Mouse (Mus musculus): ENCODE data around the gene B4galt3. TPM values are rescaled to one million over a fixed set of nuclear protein-coding genes. Genes with fewer than 3 reads are reported as not detected.

B4galt3 gene
- 10 to 100 TPM; 73.1 to 79.3 TPM for total RNA-seq (2021)
- long read RNA-seq, experiment 1, transcript B4galt3-201 (8 exons, 1,998 nt): major isoform, 24 of 54 reads
- long read RNA-seq, experiment 1, partial matches to known transcripts: 10 of 54 reads
- long read RNA-seq, experiment 1, other reads (novel, unspliced or antisense): 19 of 54 reads
- long read RNA-seq, experiment 2, transcript B4galt3-201 (8 exons, 1,998 nt): major isoform, 38 of 59 reads
- long read RNA-seq, experiment 2, partial matches to known transcripts: 10 of 59 reads
- long read RNA-seq, experiment 2, other reads (novel, unspliced or antisense): 11 of 59 reads

DNA sequence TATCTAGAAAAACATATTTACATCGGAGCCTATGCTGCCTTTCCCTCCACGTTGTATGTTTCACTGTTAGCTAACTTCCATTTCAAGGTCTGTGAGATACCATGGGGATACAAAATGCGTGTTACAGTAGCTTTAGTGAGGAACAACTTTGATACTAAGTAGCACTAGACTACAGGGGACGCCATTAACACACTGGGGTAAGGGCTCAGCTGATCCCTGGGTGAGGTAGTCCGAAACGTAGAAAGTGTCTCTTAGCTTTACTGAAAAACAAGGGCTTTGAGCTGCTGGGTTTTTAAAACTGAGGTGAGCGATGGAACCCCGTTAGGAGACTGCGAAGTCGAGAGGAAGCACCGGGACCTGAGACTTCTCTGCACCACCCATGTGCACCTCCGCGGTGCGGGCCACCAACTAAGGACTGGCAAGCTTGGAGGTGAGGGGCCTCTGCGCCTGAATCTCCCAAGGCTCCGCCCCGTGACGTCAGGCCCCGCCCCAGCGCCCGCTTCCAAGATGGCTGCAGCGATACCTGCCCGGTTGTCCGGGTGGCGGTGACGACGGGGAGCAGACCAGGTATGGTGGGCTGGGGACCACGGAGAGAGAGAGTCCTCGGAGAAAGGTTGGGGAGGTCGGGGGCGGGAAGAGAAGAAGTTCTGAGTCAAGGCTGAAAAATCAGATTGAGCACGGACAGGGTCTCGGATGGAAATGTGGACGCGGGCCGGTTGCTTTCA is at the start of gene B4galt3:
B4galt3 (plus strand) TSS at position 481 of the 725 bp plus-strand sequence.
- Histone ChIP-seq H3K27ac (peak within 1 kb of the TSS; percentile 88), H3K4me3 (peak within 1 kb of the TSS; percentile 81)
- peak; percentile 94 to 97 for DNase-seq (ENCODE audit: low spot score in 2 of 2)
- TF ChIP-seq CTCF (conservative IDR thresholded peaks at IDR 0.05): no peak

DNA sequence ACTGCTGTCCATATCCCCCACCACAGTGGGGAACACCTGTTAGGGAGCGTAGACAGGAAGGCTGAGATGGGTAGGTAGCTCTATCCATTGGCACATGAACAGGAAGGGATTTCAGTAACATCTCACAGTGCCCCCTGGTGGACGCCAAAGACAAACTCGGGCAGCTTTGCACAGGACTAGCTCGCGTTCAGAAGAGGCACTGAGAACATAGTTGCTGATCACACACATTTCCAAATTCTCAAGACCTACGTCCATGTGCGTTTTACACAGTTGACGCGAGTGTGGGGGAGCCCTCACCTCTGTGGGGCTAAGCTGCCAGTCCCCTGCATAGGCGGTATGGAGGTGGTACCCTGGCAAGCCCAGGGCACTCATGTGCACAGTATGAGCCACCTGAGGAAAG is 49.3 kb upstream of the B4galt3 start:
- TF ChIP-seq CTCF (conservative IDR thresholded peaks at IDR 0.05): peak; percentile 97

DNA sequence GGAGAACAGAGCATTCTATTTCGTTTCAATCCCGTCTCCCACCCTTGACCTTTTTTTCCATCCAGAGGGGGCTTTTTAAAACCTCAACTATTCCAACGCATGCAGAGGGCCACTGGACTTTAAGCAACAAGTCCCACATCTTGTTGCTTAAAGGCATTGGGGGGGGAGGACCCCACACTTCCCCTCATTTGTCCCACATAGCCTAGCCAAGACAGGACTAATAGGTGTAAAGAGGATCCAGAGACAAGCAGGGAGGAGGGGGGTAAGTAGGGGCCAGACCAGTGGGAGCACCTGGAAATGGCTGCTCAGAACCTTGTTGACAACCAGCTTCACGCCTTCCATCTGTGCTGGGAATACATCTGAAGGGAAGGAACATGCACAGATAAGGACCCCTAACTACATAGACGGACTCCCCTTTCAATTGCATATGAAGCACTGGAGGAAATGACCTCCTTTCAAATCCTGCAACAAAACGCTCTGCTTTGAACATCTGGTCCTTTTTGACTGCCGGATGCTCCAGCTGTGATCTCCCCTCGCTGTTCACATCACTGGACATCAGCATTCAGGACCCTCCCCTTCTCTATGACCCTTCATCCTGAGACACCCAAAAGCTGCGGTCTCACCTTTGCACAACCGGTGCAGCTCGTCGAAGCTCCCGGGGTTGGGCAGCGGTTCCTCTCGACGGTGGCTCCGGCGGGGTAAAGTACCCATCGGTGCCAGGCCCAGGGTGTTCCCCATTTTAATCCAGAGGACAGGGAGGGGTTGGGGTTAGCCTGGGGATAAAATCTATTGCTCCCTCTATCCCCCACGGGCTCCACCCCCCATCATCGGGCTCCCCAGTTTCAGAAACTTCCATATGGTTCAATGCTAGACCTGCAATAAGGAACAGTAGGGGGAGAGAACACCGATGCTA is 48.6 kb upstream of the B4galt3 start:
- DNase-seq (ENCODE audit: low spot score in 2 of 2): peak in 1 of 2 experiments; percentile 18
- H3K27ac ChIP-seq: peak overlapping the region; percentile 87
- TF ChIP-seq CTCF (conservative IDR thresholded peaks at IDR 0.05): no peak
- peak overlapping the region; percentile 70 for H3K4me3 ChIP-seq

More for the DNA sequence above, 49.3 kb upstream of the B4galt3 start:
- peak overlapping the region; percentile 70 for H3K4me3 ChIP-seq
- DNase-seq (ENCODE audit: low spot score in 2 of 2): peak; percentile 91 to 92
- H3K27ac ChIP-seq: peak overlapping the region; percentile 87

DNA sequence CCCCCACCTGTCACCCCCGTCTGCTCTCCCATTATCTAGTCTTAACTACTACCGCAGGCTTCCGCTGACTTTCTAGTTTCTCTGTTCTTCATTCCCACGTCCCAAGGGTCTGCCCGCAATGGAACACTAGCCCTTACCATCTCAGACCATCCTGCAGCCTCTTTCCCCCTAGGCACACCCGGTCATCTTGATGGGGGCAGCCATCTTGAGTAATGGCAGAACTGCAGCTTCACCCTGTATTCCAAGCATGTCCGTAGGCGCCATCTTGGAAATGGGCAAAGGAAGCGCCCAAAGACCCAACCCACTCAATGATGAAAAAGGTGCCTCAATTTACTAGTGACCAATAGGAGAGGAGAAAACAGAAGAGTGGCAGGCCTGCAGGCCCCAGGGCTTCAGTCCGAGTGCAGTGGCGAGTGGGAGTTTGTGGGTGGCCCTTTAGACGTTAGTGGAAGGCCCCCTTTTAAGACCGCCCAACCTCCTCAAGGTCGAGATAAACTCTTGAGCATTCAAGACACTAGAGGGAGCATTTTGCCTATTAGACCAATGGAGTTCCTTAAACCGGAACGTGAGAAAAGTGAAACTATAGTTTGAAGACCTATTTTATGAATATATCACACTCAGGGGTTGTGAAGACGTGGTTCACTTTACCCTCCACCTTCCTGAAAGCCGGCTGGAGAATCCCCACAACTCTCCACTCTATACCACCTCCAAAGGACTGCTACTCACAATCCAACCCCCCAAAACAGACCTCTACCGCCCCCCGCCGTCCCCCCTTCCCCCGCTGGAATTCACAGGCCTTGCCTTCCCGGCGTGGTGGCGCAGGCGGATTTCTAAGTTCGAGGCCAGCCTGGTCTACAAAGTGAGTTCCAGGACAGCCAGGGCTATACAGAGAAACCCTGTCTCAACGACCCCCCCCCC is 47.6 kb upstream of the B4galt3 start, which contains the start of gene Tomm40l:
Tomm40l (minus strand) TSS at position 277 of the 918 bp plus-strand sequence.
- DNase-seq (ENCODE audit: low spot score in 2 of 2): peak; percentile 89 to 99
- peak within 1 kb of the TSS; percentile 90 for H3K27ac ChIP-seq
- peak; percentile 84 for TF ChIP-seq CTCF (conservative IDR thresholded peaks at IDR 0.05)
- H3K4me3 ChIP-seq: peak within 1 kb of the TSS; percentile 70

DNA sequence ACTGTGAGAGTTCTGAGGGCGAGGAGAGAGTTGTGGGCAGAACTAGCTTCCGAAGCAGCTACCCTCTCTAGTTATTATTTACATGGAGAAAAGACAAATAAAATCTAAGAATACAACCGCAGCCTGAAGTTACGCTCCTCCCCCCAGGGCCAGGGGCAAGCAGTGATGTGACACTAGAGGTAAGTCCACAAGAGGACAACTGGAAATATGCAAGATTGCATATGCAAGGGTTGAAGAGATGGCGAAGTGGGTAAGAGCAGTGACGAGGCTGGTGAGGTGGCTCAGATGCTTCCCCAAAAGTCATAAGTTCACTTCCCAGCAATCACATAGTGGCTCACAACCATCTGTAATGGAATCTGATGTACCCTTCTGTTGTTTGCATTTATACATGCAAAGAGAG is 47.0 kb upstream of the B4galt3 start:
- Histone ChIP-seq H3K4me3 (no peak overlapping the region), H3K27ac (peak overlapping the region; percentile 90; the same call in 1 of the 2 replicates)
- no peak for TF ChIP-seq CTCF (conservative IDR thresholded peaks at IDR 0.05)
- DNase-seq (ENCODE audit: low spot score in 2 of 2): no peak

DNA sequence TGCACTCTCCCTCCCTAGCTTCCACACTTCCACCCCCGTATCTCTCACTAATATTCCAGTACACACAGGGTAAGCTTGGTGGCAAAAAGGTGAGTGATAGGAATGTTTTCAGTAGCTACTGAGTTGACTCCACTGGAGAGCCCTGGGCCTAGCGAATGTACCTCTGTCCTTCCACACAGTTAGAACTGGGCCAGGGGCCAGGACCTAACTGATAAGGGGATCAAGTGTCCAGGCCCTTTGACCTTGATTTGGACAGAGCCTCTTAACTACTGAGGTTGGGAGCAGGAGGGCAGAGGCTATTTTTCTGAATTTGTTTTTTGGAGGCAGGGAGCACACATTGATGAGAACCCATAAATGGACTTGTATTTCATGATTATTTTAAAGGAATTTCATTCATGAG is 46.3 kb upstream of the B4galt3 start:
- DNase-seq (ENCODE audit: low spot score in 2 of 2): no peak
- no peak overlapping the region for H3K27ac ChIP-seq
- H3K4me3 ChIP-seq: no peak overlapping the region
- TF ChIP-seq CTCF (conservative IDR thresholded peaks at IDR 0.05): no peak

DNA sequence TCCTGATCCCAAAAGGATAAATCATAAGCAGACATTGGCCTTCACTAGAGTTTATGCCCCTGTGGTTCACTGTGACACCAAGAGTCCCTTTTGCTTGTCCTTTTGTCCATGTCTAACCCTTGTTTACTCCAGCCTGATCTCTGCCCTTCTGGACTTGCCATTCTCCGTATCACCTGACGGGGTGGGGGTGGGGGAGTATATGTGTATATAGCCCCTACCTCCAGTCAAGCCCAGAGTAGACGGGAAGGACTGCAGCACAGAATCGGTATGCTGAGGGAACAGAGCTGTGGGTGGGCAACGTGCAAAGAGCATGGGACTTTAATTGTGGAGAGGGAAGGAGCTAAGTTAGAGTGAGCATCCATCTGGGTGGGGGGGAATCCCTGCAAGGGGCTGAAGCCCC is 45.3 kb upstream of the B4galt3 start, which contains the start of gene Apoa2:
Apoa2 (plus strand) TSS at position 198 of the 400 bp plus-strand sequence.
- no peak for TF ChIP-seq CTCF (conservative IDR thresholded peaks at IDR 0.05)
- no peak within 1 kb of the TSS for H3K4me3 ChIP-seq

DNA sequence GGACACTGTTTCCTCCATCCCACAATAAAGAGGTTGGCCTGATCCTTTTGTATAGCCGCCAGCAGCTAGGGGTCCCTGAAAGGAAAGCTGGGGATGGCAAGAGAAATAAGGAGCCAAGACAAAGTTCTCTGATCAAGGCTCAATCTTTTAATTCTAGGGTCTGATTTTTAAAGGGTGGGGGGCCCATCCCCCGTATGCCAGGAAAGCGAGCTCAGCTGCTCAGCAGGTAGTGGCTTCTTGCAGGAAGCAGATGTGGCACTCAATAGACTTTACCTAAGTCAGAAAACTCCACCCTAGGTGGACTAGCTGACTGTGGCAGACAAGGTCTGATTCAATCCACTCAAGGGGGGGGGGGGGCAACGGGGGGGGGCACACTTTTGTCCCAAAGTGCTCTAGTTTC is 43.3 kb upstream of the B4galt3 start:
- no peak for DNase-seq (ENCODE audit: low spot score in 2 of 2)
- TF ChIP-seq CTCF (conservative IDR thresholded peaks at IDR 0.05): no peak
- Histone ChIP-seq H3K27ac (no peak overlapping the region), H3K4me3 (no peak overlapping the region)

More for the DNA sequence above, 45.3 kb upstream of the B4galt3 start, which contains the start of gene Apoa2:
- H3K27ac ChIP-seq: no peak within 1 kb of the TSS
- DNase-seq (ENCODE audit: low spot score in 2 of 2): no peak

DNA sequence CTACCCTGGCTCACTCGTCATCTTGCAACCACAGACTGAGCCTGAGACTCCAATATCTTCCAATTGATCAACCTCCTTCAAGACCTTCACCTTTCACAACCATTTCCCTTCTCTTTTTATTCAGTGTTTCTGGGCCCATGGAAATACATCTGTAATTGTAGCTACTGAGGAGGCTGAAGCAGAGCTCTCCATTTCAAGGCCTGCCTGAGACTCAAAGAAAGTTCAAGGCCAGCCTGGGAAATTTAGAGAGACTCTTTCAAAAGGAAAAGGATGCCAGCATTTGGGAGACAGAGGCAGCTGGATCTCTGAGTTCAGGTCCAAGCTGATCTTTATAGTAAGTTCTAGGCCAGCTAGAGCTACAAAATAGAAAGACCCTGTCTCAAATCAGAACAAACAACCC is 42.2 kb upstream of the B4galt3 start:
- TF ChIP-seq CTCF (conservative IDR thresholded peaks at IDR 0.05): no peak

DNA sequence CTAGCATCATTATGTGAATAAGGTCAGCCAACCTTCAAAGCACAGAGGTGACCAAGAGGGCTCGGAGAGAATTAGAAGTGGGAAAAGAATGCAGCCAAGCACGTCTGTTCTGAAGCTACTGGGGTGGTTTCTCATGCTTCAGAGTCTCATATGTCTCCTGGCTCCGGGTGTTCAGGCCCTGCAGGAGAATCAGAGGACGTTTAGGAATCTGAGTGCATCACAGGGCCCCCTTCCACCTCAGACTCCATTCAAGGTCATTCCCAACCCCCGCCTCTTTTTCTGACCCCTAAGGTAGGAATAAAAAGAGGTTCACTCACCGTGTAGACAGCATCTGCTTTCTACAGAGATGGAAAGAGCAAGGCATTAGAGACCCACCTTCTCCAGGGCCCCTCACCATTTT is 40.4 kb upstream of the B4galt3 start:
- TF ChIP-seq CTCF (conservative IDR thresholded peaks at IDR 0.05): no peak
- no peak for DNase-seq (ENCODE audit: low spot score in 2 of 2)
- Histone ChIP-seq H3K4me3 (no peak overlapping the region), H3K27ac (no peak overlapping the region)

More for the DNA sequence above, 42.2 kb upstream of the B4galt3 start:
- DNase-seq (ENCODE audit: low spot score in 2 of 2): no peak
- Histone ChIP-seq H3K27ac (no peak overlapping the region), H3K4me3 (no peak overlapping the region)

DNA sequence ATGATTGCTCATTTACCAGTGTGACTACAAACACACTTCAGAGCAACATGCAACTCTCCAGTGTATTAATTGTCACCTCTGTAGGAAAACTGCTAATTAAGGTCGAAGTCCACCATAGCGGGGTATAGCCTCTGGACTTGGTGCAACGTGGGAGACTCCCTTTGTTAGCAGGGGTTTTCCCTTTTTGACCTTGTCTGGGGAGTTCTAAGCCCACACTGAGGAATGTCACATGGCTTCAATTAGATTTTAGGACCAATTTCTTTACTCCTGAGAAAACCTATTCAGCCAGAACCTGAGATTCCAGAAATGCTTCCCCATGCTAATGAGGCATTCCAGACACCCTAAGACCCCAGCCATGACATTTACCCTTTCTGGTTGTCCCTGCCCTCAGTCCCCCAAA is 39.9 kb upstream of the B4galt3 start:
- Histone ChIP-seq H3K27ac (no peak overlapping the region), H3K4me3 (no peak overlapping the region)
- TF ChIP-seq CTCF (conservative IDR thresholded peaks at IDR 0.05): no peak
- no peak for DNase-seq (ENCODE audit: low spot score in 2 of 2)

Data from layer of hippocampus, adult 2 months (tissue).